Mouse (Mus musculus): ENCODE measurements at regions not wholly inside any gene's neighbourhood (a gene's known extent, or its start where the extent isn't known, plus 50 kb on each side); places are given as distances from the start of the nearest gene placed in this dataset.
A peak's percentile ranks its signal among the peaks of the same experiment; 100 is the strongest.

GRCm38 (mm10) chr13:102344606-102345269 is 348.6 kb upstream of the Cd180 start:
- no peaks in the 10 kb centered on the region for H3K9me3 ChIP-seq (ENCODE audit: control insufficient read depth, low read length)
- H3K4me2 ChIP-seq (ENCODE audit: low read length), result no peak overlapping the region
- H3K27me3 ChIP-seq (ENCODE audit: control insufficient read depth, insufficient read depth, low read length), result no peaks in the 10 kb centered on the region
- H3K9ac ChIP-seq (ENCODE audit: low read length), result no peak overlapping the region
- no peak for ATAC-seq (ENCODE audit: insufficient number of reproducible peaks, insufficient read depth, low FRiP score, low read depth)
- no peak overlapping the region for H3K27ac ChIP-seq (replicated peaks in 1 of 2; ENCODE audit: control insufficient read depth in 1 of 2, insufficient read depth in 1 of 2, low read depth in 2 of 2, low read length in 2 of 2)
- H3K4me3 ChIP-seq (ENCODE audit: control insufficient read depth in 1 of 2, insufficient read depth in 1 of 2, low read depth in 1 of 2, low read length in 2 of 2), result no peak overlapping the region
- WGBS, result 77% methylated on average over 5 of the region's 5 CpGs
- H3K4me1 ChIP-seq (ENCODE audit: control insufficient read depth in 2 of 2, insufficient read depth in 2 of 2, low read length in 2 of 2), result peaks cover 4 to 10% of the 10 kb centered on the region in 2 experiments; a peak in 3 of 4 replicates
- no peaks in the 10 kb centered on the region for H3K36me3 ChIP-seq (ENCODE audit: control insufficient read depth, insufficient read depth, low read length)

DNA sequence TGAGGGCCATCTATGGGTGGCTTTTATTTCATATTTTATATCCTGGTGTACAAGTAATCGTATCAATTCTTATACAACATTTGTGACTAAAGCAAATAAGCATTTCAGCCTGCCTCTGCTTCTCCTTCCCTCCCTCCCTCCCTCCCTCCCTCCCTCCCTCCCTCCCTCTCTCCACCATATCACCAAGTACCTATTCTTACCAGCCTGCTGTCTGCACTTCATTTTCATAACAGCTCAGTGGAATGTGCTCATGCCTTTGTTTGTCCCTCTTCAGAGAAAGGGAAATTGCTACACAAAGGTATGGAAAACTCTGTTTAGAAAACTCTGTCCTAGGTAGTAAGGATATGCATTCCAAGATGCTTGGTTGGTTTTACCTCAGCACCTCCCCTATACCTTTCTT is 343.9 kb upstream of the Cd180 start:
- no peak for ATAC-seq (ENCODE audit: insufficient number of reproducible peaks, insufficient read depth, low FRiP score, low read depth)
- Histone ChIP-seq H3K9ac (ENCODE audit: low read length) (no peak overlapping the region), H3K4me1 (ENCODE audit: control insufficient read depth in 2 of 2, insufficient read depth in 2 of 2, low read length in 2 of 2) (peaks cover 4 to 15% of the 10 kb centered on the region in 2 experiments; a peak in 3 of 4 replicates), H3K36me3 (ENCODE audit: control insufficient read depth, insufficient read depth, low read length) (no peaks in the 10 kb centered on the region), H3K4me3 (ENCODE audit: control insufficient read depth in 1 of 2, insufficient read depth in 1 of 2, low read depth in 1 of 2, low read length in 2 of 2) (no peak overlapping the region), H3K27ac (replicated peaks in 1 of 2; ENCODE audit: control insufficient read depth in 1 of 2, insufficient read depth in 1 of 2, low read depth in 2 of 2, low read length in 2 of 2) (peak overlapping the region; percentile 13 to 66), H3K9me3 (ENCODE audit: control insufficient read depth, low read length) (no peaks in the 10 kb centered on the region), H3K4me2 (ENCODE audit: low read length) (peak overlapping the region; percentile 32; the same call in 1 of the 2 replicates), H3K27me3 (ENCODE audit: control insufficient read depth, insufficient read depth, low read length) (no peaks in the 10 kb centered on the region)
- WGBS, result 68% methylated on average over 1 of the region's 1 CpGs

GRCm38 (mm10) chr13:102352073-102352854 is 341.1 kb upstream of the Cd180 start:
- Histone ChIP-seq H3K4me2 (ENCODE audit: low read length) (no peak overlapping the region), H3K27ac (replicated peaks in 1 of 2; ENCODE audit: control insufficient read depth in 1 of 2, insufficient read depth in 1 of 2, low read depth in 2 of 2, low read length in 2 of 2) (no peak overlapping the region), H3K9me3 (ENCODE audit: control insufficient read depth, low read length) (no peaks in the 10 kb centered on the region), H3K27me3 (ENCODE audit: control insufficient read depth, insufficient read depth, low read length) (no peaks in the 10 kb centered on the region), H3K9ac (ENCODE audit: low read length) (no peak overlapping the region), H3K36me3 (ENCODE audit: control insufficient read depth, insufficient read depth, low read length) (no peaks in the 10 kb centered on the region), H3K4me3 (ENCODE audit: control insufficient read depth in 1 of 2, insufficient read depth in 1 of 2, low read depth in 1 of 2, low read length in 2 of 2) (no peak overlapping the region), H3K4me1 (ENCODE audit: control insufficient read depth in 2 of 2, insufficient read depth in 2 of 2, low read length in 2 of 2) (peaks cover 4 to 28% of the 10 kb centered on the region in 2 experiments)
- no peak for ATAC-seq (ENCODE audit: insufficient number of reproducible peaks, insufficient read depth, low FRiP score, low read depth)
- WGBS, result 76% methylated on average over 10 of the region's 10 CpGs

GRCm38 (mm10) chr13:102355569-102355968 is 337.8 kb upstream of the Cd180 start:
- ATAC-seq (ENCODE audit: insufficient number of reproducible peaks, insufficient read depth, low FRiP score, low read depth), result no peak
- Histone ChIP-seq H3K4me2 (ENCODE audit: low read length) (no peak overlapping the region), H3K27me3 (ENCODE audit: control insufficient read depth, insufficient read depth, low read length) (no peaks in the 10 kb centered on the region), H3K27ac (replicated peaks in 1 of 2; ENCODE audit: control insufficient read depth in 1 of 2, insufficient read depth in 1 of 2, low read depth in 2 of 2, low read length in 2 of 2) (0 out of 4 replicates have a peak overlapping the region, but pooled peaks of 1 of the 2 experiments have one; percentile 2), H3K9me3 (ENCODE audit: control insufficient read depth, low read length) (no peaks in the 10 kb centered on the region), H3K36me3 (ENCODE audit: control insufficient read depth, insufficient read depth, low read length) (no peaks in the 10 kb centered on the region), H3K4me3 (ENCODE audit: control insufficient read depth in 1 of 2, insufficient read depth in 1 of 2, low read depth in 1 of 2, low read length in 2 of 2) (no peak overlapping the region), H3K9ac (ENCODE audit: low read length) (no peak overlapping the region), H3K4me1 (ENCODE audit: control insufficient read depth in 2 of 2, insufficient read depth in 2 of 2, low read length in 2 of 2) (peaks cover 0 to 13% of the 10 kb centered on the region in 2 experiments; a peak in 3 of 4 replicates)
- 7% methylated on average over 1 of the region's 1 CpGs for WGBS

DNA sequence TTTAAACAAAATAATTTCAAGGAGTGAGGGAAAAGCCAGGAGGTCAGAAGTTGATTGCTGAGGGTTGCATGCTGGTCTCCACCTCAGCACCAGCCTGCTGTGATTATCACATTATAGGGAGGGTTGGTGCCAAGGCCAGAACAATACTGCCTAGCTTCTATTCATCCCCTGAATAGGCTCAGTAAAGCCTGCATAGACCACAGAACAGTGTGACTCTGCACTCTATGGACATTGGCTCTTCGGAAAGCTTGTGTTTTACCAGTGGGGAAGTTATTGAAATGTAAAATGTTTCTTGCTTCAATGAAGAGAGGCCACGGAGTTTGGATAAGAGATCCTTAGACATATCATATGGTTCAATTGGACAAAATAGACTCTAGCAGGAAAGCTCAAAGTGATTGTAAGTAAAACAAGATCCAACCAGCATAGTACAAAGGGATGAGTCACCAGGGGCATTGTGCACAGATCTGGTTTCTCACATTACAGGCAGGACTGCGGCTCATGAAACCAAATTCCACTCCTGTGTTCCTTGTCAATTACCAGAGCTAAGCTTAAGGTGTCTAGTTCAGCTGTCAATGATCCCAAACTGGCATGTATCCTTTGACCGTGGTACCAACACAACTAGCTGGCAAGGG is 320.8 kb upstream of the Cd180 start:
- 61% methylated on average over 4 of the region's 4 CpGs for WGBS
- no peaks in the 10 kb centered on the region for H3K36me3 ChIP-seq (ENCODE audit: control insufficient read depth, insufficient read depth, low read length)
- no peak overlapping the region for H3K27ac ChIP-seq (replicated peaks in 1 of 2; ENCODE audit: control insufficient read depth in 1 of 2, insufficient read depth in 1 of 2, low read depth in 2 of 2, low read length in 2 of 2)

DNA sequence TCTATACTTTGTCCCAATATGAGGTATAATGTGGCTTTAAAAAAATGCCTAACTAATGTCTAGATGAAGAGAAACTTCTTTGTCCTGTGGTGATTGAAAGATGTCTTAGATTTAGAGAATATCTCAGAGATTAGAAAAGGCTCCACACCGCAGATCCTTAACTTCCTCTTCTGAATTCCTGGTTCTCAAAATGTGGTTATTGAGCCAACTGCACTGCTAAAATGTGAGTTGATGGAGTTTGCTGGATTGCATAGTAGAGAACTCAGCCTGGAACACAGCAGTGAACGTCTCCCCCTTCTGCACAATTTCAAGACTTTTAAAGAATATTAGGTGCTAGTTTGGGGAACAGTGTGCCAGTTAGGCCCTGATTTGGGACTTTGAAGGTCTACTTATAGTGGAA is 312.7 kb upstream of the Cd180 start:
- no peaks in the 10 kb centered on the region for H3K36me3 ChIP-seq (ENCODE audit: control insufficient read depth, insufficient read depth, low read length)
- WGBS, result 76% methylated on average over 2 of the region's 2 CpGs
- no peak overlapping the region for H3K9ac ChIP-seq (ENCODE audit: low read length)
- no peak overlapping the region for H3K27ac ChIP-seq (replicated peaks in 1 of 2; ENCODE audit: control insufficient read depth in 1 of 2, insufficient read depth in 1 of 2, low read depth in 2 of 2, low read length in 2 of 2)
- H3K4me3 ChIP-seq (ENCODE audit: control insufficient read depth in 1 of 2, insufficient read depth in 1 of 2, low read depth in 1 of 2, low read length in 2 of 2), result no peak overlapping the region
- no peak overlapping the region for H3K4me2 ChIP-seq (ENCODE audit: low read length)
- H3K9me3 ChIP-seq (ENCODE audit: control insufficient read depth, low read length), result no peaks in the 10 kb centered on the region
- H3K4me1 ChIP-seq (ENCODE audit: control insufficient read depth in 2 of 2, insufficient read depth in 2 of 2, low read length in 2 of 2), result no peaks in the 10 kb centered on the region
- H3K27me3 ChIP-seq (ENCODE audit: control insufficient read depth, insufficient read depth, low read length), result no peaks in the 10 kb centered on the region
- no peak for ATAC-seq (ENCODE audit: insufficient number of reproducible peaks, insufficient read depth, low FRiP score, low read depth)

More for the DNA sequence above, 320.8 kb upstream of the Cd180 start:
- no peak for ATAC-seq (ENCODE audit: insufficient number of reproducible peaks, insufficient read depth, low FRiP score, low read depth)
- H3K4me1 ChIP-seq (ENCODE audit: control insufficient read depth in 2 of 2, insufficient read depth in 2 of 2, low read length in 2 of 2), result no peaks in the 10 kb centered on the region
- no peak overlapping the region for H3K9ac ChIP-seq (ENCODE audit: low read length)
- H3K4me2 ChIP-seq (ENCODE audit: low read length), result no peak overlapping the region
- no peaks in the 10 kb centered on the region for H3K9me3 ChIP-seq (ENCODE audit: control insufficient read depth, low read length)
- no peak overlapping the region for H3K4me3 ChIP-seq (ENCODE audit: control insufficient read depth in 1 of 2, insufficient read depth in 1 of 2, low read depth in 1 of 2, low read length in 2 of 2)
- no peaks in the 10 kb centered on the region for H3K27me3 ChIP-seq (ENCODE audit: control insufficient read depth, insufficient read depth, low read length)

- no peaks in the 10 kb centered on the region for H3K36me3 ChIP-seq (ENCODE audit: control insufficient read depth, insufficient read depth, low read length)
- H3K4me2 ChIP-seq (ENCODE audit: low read length), result no peak overlapping the region
- no peak; the same call in 1 of the 2 replicates for ATAC-seq (ENCODE audit: insufficient number of reproducible peaks, insufficient read depth, low FRiP score, low read depth)
- H3K27ac ChIP-seq (replicated peaks in 1 of 2; ENCODE audit: control insufficient read depth in 1 of 2, insufficient read depth in 1 of 2, low read depth in 2 of 2, low read length in 2 of 2), result peak overlapping the region; percentile 51 to 83
- H3K4me3 ChIP-seq (ENCODE audit: control insufficient read depth in 1 of 2, insufficient read depth in 1 of 2, low read depth in 1 of 2, low read length in 2 of 2), result no peak overlapping the region
- peaks cover 6% of the 10 kb centered on the region; the same call in 1 of the 2 replicates for H3K9me3 ChIP-seq (ENCODE audit: control insufficient read depth, low read length)
- H3K27me3 ChIP-seq (ENCODE audit: control insufficient read depth, insufficient read depth, low read length), result no peaks in the 10 kb centered on the region
- 42% methylated on average over 2 of the region's 2 CpGs for WGBS
- no peak overlapping the region for H3K9ac ChIP-seq (ENCODE audit: low read length)
- peaks cover 7 to 12% of the 10 kb centered on the region in 2 experiments for H3K4me1 ChIP-seq (ENCODE audit: control insufficient read depth in 2 of 2, insufficient read depth in 2 of 2, low read length in 2 of 2)
Measured at GRCm38 (mm10) chr13:102391911-102392310, 301.4 kb upstream of the Cd180 start.
